23 mouse cellular contexts compared by ENCODE assay signal in the genomic region with DNA sequence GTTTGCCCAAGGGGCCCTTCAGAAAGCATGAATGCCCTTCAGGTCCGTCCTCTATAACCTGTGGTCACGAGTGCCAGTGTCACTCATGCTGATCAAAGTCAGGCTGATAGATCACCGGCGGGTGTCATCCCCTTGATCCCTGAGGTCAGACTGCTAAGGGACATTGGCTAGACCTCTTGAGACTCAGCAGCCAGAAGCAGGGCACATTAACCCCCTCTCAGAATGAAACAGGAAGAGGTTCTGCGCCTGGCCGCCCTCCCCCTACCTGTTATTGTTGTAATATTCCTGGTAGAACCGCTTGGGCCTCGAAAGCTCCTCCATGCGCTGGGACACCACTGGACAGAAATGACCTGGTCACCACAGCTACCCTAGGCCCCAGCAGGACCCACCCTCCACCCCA. TPM values are rescaled to one million over a fixed set of nuclear protein-coding genes. Genes with fewer than 3 reads are reported as not detected.
"Had no signal": no experiment of that assay in that cellular context is flagged by ENCODE, and none has a peak within 500 bp of the region (broad histone marks: within the 10 kb centered on the region; RNA-seq: fewer than 3 reads in every experiment).

No protein-coding gene starts in this region.

- H3K4me2 ChIP-seq: liver, embryonic 12.5 days; lung, embryonic 15.5 days; midbrain, embryonic 12.5 days; stomach, embryonic 15.5 days had no signal

- H3K27ac ChIP-seq: layer of hippocampus, adult 2 months; left cerebral cortex, adult 2 months; limb, embryonic 10.5 days; liver, embryonic 12.5 days; lung, embryonic 15.5 days; macrophage; midbrain, embryonic 12.5 days; stomach, embryonic 15.5 days had no signal

- H3K4me1 ChIP-seq: limb, embryonic 10.5 days; liver, embryonic 12.5 days; lung, embryonic 15.5 days; megakaryocyte, embryonic 14.5 days; midbrain, embryonic 12.5 days; stomach, embryonic 15.5 days had no signal

- H3K4me3 ChIP-seq: layer of hippocampus, adult 2 months; left cerebral cortex, adult 2 months; limb, embryonic 10.5 days; liver, embryonic 12.5 days; lung, embryonic 15.5 days; megakaryocyte, embryonic 14.5 days; midbrain, embryonic 12.5 days; stomach, embryonic 15.5 days had no signal

- H3K27me3 ChIP-seq: lung, embryonic 15.5 days; stomach, embryonic 15.5 days had no signal

- H3K9ac ChIP-seq: liver, embryonic 12.5 days; lung, embryonic 15.5 days; midbrain, embryonic 12.5 days; stomach, embryonic 15.5 days had no signal

- DNase-seq: kidney, adult 11 months; kidney, postnatal 10 days; kidney, postnatal 4 days; lung, postnatal 14 days; right cerebral cortex, adult 18-20 months; thymus, adult 18-20 months; thymus, postnatal 14 days had no signal

- H3K9me3 ChIP-seq: limb, embryonic 10.5 days; liver, embryonic 12.5 days; lung, embryonic 15.5 days; midbrain, embryonic 12.5 days; stomach, embryonic 15.5 days had no signal

- ATAC-seq: liver, embryonic 12.5 days; midbrain, embryonic 16.5 days had no signal

- H3K36me3 ChIP-seq: limb, embryonic 10.5 days; liver, embryonic 12.5 days; lung, embryonic 15.5 days; midbrain, embryonic 12.5 days; stomach, embryonic 15.5 days had no signal

RNA-seq across cellular contexts. Expression of gene Theg, which starts 2.7 kb away (rescaled TPM):
- total RNA-seq: layer of hippocampus, postnatal 10 days had no signal
- polyA plus RNA-seq: intestine, embryonic 14.5 days; kidney, embryonic 14.5 days; limb, embryonic 10.5 days; limb, embryonic 14.5 days; liver, embryonic 12.5 days; liver, embryonic 16.5 days; lung, embryonic 15.5 days; macrophage; midbrain, embryonic 12.5 days; midbrain, embryonic 16.5 days; neural tube, embryonic 14.5 days; stomach, embryonic 15.5 days had no signal

RNA-seq across cellular contexts. Expression of gene C2cd4c, which starts 29.4 kb away (rescaled TPM):
- polyA plus RNA-seq: kidney, embryonic 14.5 days; limb, embryonic 10.5 days; liver, embryonic 12.5 days; liver, embryonic 16.5 days; lung, embryonic 15.5 days; macrophage had no signal
